Mouse (Mus musculus): ENCODE measurements around the gene 8030474K03Rik. TPM values are rescaled to one million over a fixed set of nuclear protein-coding genes. Genes with fewer than 3 reads are reported as not detected.

8030474K03Rik gene
- 0.34 and 0.50 TPM in 2 replicates for polyA plus RNA-seq (2015; fragmentation: Nextera tagmentation; extraction: Ambion mirVana)

DNA sequence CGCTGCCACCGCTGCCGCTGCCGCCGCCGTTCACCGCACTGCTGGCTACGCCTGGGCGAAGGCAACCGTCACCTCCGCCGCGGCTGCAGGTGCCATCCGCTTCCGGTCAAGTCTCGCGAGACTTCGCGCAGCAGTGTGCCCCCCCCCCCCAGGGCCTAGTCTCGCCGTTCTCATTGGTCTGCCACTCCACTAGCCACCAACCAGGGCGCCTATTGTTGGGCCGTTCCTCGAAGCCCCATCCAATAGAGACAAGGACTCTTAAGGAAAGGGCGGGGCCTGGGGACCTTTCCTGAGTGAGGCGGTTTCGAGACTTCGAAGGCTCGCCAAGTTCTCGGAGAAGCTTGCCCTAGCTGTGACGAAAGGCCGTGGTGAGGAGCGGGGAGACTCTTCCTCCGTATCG lies at the start of gene 8030474K03Rik, which contains the start of gene Gm4779:
Gene 8030474K03Rik (plus strand): TSS at position 315 of the 400 bp plus-strand sequence.
Gene Gm4779 (minus strand): TSS at position 82 of the 400 bp plus-strand sequence.
- H3K9ac ChIP-seq, result no peak within 1 kb of the TSS
- WGBS, result 89% methylated on average over 35 of the region's 35 CpGs
- H3K4me3 ChIP-seq, result no peak within 1 kb of the TSS

GRCm38 (mm10) chrX:101750144-101750543 lies 44.3 kb upstream of the 8030474K03Rik start:
- Histone ChIP-seq H3K36me3 (no peaks in the 10 kb centered on the region), H3K4me2 (no peak overlapping the region), H3K4me3 (no peak overlapping the region), H3K27me3 (peaks cover 12% of the 10 kb centered on the region), H3K9me3 (replicated peaks) (no peaks in the 10 kb centered on the region), H3K4me1 (replicated peaks) (no peaks in the 10 kb centered on the region), H3K27ac (no peak overlapping the region), H3K9ac (no peak overlapping the region)
- no peak for ATAC-seq (replicated peaks; ENCODE audit: insufficient number of reproducible peaks, insufficient read depth, low FRiP score, low read depth)
- 59% methylated on average over 4 of the region's 4 CpGs for WGBS

More for the DNA sequence above, at the start of gene 8030474K03Rik, which contains the start of gene Gm4779:
- H3K27ac ChIP-seq, result no peak within 1 kb of the TSS
- H3K4me1 ChIP-seq (replicated peaks), result no peaks in the 10 kb centered on the region
- no peaks in the 10 kb centered on the region for H3K36me3 ChIP-seq
- no peaks in the 10 kb centered on the region for H3K27me3 ChIP-seq
- no peaks in the 10 kb centered on the region for H3K9me3 ChIP-seq (replicated peaks)
- no peak for ATAC-seq (replicated peaks; ENCODE audit: insufficient number of reproducible peaks, insufficient read depth, low FRiP score, low read depth)
- no peak within 1 kb of the TSS for H3K4me2 ChIP-seq

- H3K4me3 ChIP-seq, result no peak overlapping the region
- peaks cover 5% of the 10 kb centered on the region; the same call in 1 of the 2 replicates for H3K27me3 ChIP-seq
- H3K4me1 ChIP-seq (replicated peaks), result no peaks in the 10 kb centered on the region
- H3K27ac ChIP-seq, result no peak overlapping the region
- no peaks in the 10 kb centered on the region for H3K36me3 ChIP-seq
- no peak overlapping the region for H3K4me2 ChIP-seq
- no peak for ATAC-seq (replicated peaks; ENCODE audit: insufficient number of reproducible peaks, insufficient read depth, low FRiP score, low read depth)
- H3K9me3 ChIP-seq (replicated peaks), result no peaks in the 10 kb centered on the region
- no peak overlapping the region for H3K9ac ChIP-seq
- WGBS, result 56% methylated on average over 5 of the region's 5 CpGs
Observed at GRCm38 (mm10) chrX:101754478-101754877, 40.0 kb upstream of the 8030474K03Rik start.

DNA sequence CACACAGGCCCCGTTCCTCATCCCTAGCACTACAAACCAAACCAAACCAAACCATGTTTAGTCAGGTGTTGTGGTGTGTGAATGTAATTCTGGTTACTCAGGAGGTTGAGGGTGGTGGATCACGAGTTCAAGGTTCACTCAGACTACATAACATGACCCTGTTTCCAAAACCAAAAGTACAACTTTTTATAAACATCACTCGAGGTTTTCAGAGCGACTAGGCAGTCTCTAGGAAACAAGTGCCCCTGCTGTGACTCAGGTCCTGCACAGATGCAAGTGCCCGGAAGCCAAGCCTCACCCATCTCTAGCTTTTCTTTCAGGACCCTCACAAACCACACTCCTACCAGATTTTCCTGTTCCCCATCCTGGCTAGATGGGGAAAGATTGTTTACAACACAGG lies 29.8 kb upstream of the 8030474K03Rik start:
- Histone ChIP-seq H3K9me3 (replicated peaks) (no peaks in the 10 kb centered on the region), H3K27me3 (peaks cover 3% of the 10 kb centered on the region; the same call in 1 of the 2 replicates), H3K4me3 (no peak overlapping the region), H3K4me2 (no peak overlapping the region), H3K27ac (no peak overlapping the region), H3K36me3 (no peaks in the 10 kb centered on the region), H3K9ac (no peak overlapping the region), H3K4me1 (replicated peaks) (no peaks in the 10 kb centered on the region)
- WGBS, result 72% methylated on average over 5 of the region's 5 CpGs
- ATAC-seq (replicated peaks; ENCODE audit: insufficient number of reproducible peaks, insufficient read depth, low FRiP score, low read depth), result no peak

DNA sequence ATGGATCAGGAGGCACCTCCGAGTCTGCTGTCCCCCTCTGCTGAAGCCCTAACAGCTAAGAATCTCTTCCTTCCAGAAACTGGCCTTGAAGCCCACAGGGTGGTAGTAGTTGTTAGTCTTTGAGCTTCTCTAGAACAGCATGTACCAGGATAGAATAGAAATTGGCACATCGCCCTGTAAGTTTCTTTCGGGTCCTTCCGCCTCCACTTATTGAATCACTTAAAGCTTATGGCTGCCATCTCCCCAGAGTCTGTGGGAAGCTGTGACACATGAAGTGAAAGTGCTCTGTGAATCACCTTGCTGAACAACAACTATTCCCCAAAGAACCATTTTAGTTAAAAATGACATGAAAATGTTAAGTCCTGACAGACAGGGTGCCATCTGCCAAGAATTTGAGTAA lies 29.3 kb upstream of the 8030474K03Rik start:
- H3K27me3 ChIP-seq, result peaks cover 3% of the 10 kb centered on the region; the same call in 1 of the 2 replicates
- H3K27ac ChIP-seq, result no peak overlapping the region
- H3K9me3 ChIP-seq (replicated peaks), result no peaks in the 10 kb centered on the region
- WGBS, result 71% methylated on average over 4 of the region's 4 CpGs
- no peak overlapping the region for H3K9ac ChIP-seq
- H3K4me3 ChIP-seq, result no peak overlapping the region
- no peaks in the 10 kb centered on the region for H3K36me3 ChIP-seq
- no peaks in the 10 kb centered on the region for H3K4me1 ChIP-seq (replicated peaks)
- no peak for ATAC-seq (replicated peaks; ENCODE audit: insufficient number of reproducible peaks, insufficient read depth, low FRiP score, low read depth)
- no peak overlapping the region for H3K4me2 ChIP-seq

- WGBS, result 61% methylated on average over 7 of the region's 7 CpGs
- no peak overlapping the region for H3K4me3 ChIP-seq
- ATAC-seq (replicated peaks; ENCODE audit: insufficient number of reproducible peaks, insufficient read depth, low FRiP score, low read depth), result no peak
Observed at GRCm38 (mm10) chrX:101767280-101767679, 27.2 kb upstream of the 8030474K03Rik start.

GRCm38 (mm10) chrX:101769478-101769877 lies 25.0 kb upstream of the 8030474K03Rik start:
- no peak for ATAC-seq (replicated peaks; ENCODE audit: insufficient number of reproducible peaks, insufficient read depth, low FRiP score, low read depth)

More at GRCm38 (mm10) chrX:101767280-101767679, 27.2 kb upstream of the 8030474K03Rik start:
- no peak overlapping the region for H3K9ac ChIP-seq
- no peaks in the 10 kb centered on the region for H3K36me3 ChIP-seq
- H3K27me3 ChIP-seq, result peaks cover 3% of the 10 kb centered on the region; the same call in 1 of the 2 replicates
- H3K27ac ChIP-seq, result no peak overlapping the region
- no peak overlapping the region for H3K4me2 ChIP-seq
- no peaks in the 10 kb centered on the region for H3K9me3 ChIP-seq (replicated peaks)
- no peaks in the 10 kb centered on the region for H3K4me1 ChIP-seq (replicated peaks)

DNA sequence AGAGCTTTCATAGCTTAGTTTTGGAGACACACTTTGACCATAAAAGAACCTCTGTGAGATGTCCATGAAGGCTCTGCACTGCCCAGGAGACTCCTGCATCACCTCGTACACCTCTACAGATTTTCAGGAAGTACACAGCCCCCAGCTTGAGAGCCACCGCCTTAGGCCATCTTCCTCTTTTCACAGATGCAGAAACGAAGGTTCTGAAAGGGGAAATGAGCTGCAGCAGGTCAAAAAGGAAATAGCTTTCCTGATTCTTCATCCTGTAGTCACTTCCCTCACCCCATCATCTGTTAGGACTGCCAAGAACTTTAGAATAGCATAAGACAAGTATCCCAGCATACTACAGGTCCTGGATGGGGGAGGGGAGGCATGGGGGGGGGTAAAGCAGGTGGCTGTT lies 24.1 kb upstream of the 8030474K03Rik start:
- no peak for ATAC-seq (replicated peaks; ENCODE audit: insufficient number of reproducible peaks, insufficient read depth, low FRiP score, low read depth)

More at GRCm38 (mm10) chrX:101769478-101769877, 25.0 kb upstream of the 8030474K03Rik start:
- Histone ChIP-seq H3K4me3 (no peak overlapping the region), H3K4me1 (replicated peaks) (no peaks in the 10 kb centered on the region), H3K27ac (no peak overlapping the region), H3K36me3 (no peaks in the 10 kb centered on the region), H3K4me2 (no peak overlapping the region), H3K9ac (no peak overlapping the region), H3K9me3 (replicated peaks) (no peaks in the 10 kb centered on the region), H3K27me3 (peaks cover 3% of the 10 kb centered on the region)
- WGBS, result 48% methylated on average over 2 of the region's 2 CpGs

GRCm38 (mm10) chrX:101772035-101772434 lies 22.4 kb upstream of the 8030474K03Rik start:
- H3K36me3 ChIP-seq, result no peaks in the 10 kb centered on the region
- no peaks in the 10 kb centered on the region for H3K9me3 ChIP-seq (replicated peaks)
- ATAC-seq (replicated peaks; ENCODE audit: insufficient number of reproducible peaks, insufficient read depth, low FRiP score, low read depth), result no peak
- 29% methylated on average over 5 of the region's 5 CpGs for WGBS
- peaks cover 3% of the 10 kb centered on the region for H3K27me3 ChIP-seq
- no peak overlapping the region for H3K4me3 ChIP-seq
- H3K9ac ChIP-seq, result no peak overlapping the region
- H3K27ac ChIP-seq, result no peak overlapping the region
- H3K4me2 ChIP-seq, result no peak overlapping the region
- H3K4me1 ChIP-seq (replicated peaks), result no peaks in the 10 kb centered on the region

More for the DNA sequence above, 24.1 kb upstream of the 8030474K03Rik start:
- Histone ChIP-seq H3K27ac (no peak overlapping the region), H3K4me2 (no peak overlapping the region), H3K9ac (no peak overlapping the region), H3K4me3 (no peak overlapping the region), H3K4me1 (replicated peaks) (no peaks in the 10 kb centered on the region), H3K36me3 (no peaks in the 10 kb centered on the region), H3K27me3 (peaks cover 3% of the 10 kb centered on the region), H3K9me3 (replicated peaks) (no peaks in the 10 kb centered on the region)
- 49% methylated on average over 3 of the region's 3 CpGs for WGBS

- Histone ChIP-seq H3K9me3 (replicated peaks) (no peaks in the 10 kb centered on the region), H3K4me2 (no peak overlapping the region), H3K27ac (no peak overlapping the region), H3K4me1 (replicated peaks) (no peaks in the 10 kb centered on the region), H3K27me3 (0 out of 2 replicates have a peak, but pooled peaks cover 3% of the 10 kb centered on the region), H3K4me3 (no peak overlapping the region), H3K9ac (no peak overlapping the region), H3K36me3 (no peaks in the 10 kb centered on the region)
- WGBS, result 38% methylated on average over 4 of the region's 4 CpGs
- ATAC-seq (replicated peaks; ENCODE audit: insufficient number of reproducible peaks, insufficient read depth, low FRiP score, low read depth), result no peak
Observed at GRCm38 (mm10) chrX:101791551-101791950, 2.9 kb upstream of the 8030474K03Rik start.

- Histone ChIP-seq H3K36me3 (no peaks in the 10 kb centered on the region), H3K4me2 (no peak overlapping the region), H3K27ac (no peak overlapping the region), H3K9me3 (replicated peaks) (no peaks in the 10 kb centered on the region), H3K4me3 (no peak overlapping the region), H3K4me1 (replicated peaks) (no peaks in the 10 kb centered on the region), H3K27me3 (no peaks in the 10 kb centered on the region), H3K9ac (no peak overlapping the region)
- WGBS, result 25% methylated on average over 2 of the region's 2 CpGs
- ATAC-seq (replicated peaks; ENCODE audit: insufficient number of reproducible peaks, insufficient read depth, low FRiP score, low read depth), result no peak
Observed at GRCm38 (mm10) chrX:101805512-101805911, 11.1 kb downstream of the 8030474K03Rik start.

DNA sequence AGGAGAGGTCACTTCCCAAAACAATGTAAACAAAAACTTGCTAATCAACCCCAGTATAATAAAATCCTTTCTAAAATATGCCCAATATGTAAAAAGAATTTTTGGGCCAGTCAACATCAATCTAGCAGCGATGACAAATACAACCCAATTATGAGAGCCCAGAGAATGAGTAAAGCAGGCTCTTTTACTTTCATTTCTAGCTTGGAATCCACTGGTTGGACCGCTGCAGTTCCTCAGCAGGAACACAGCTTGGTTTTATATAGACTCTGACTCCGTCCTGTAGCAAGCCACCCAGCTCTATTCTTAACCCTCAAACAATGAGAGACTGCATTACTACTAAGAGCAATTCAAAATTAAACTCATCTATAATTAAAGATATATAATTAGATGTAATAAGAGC lies 17.3 kb downstream of the 8030474K03Rik start:
- H3K4me3 ChIP-seq, result no peak overlapping the region
- H3K4me2 ChIP-seq, result no peak overlapping the region
- H3K27me3 ChIP-seq, result no peaks in the 10 kb centered on the region; the same call in 1 of the 2 replicates
- no peaks in the 10 kb centered on the region for H3K36me3 ChIP-seq
- no peak for ATAC-seq (replicated peaks; ENCODE audit: insufficient number of reproducible peaks, insufficient read depth, low FRiP score, low read depth)
- 48% methylated on average over 3 of the region's 3 CpGs for WGBS
- H3K4me1 ChIP-seq (replicated peaks), result no peaks in the 10 kb centered on the region
- H3K9me3 ChIP-seq (replicated peaks), result no peaks in the 10 kb centered on the region
- H3K9ac ChIP-seq, result no peak overlapping the region
- no peak overlapping the region for H3K27ac ChIP-seq

Measured in heart, embryonic 15.5 days (tissue).